Mouse (Mus musculus) E14TG2a.4 (cell line): ENCODE data around the gene Ppp4r3b.

Experiments
- CTCF ChIP-seq: conservative IDR thresholded peaks from 2 replicates; pipeline ENCODE4 v1.5.1; 2014; ENCODE audit warnings: low read length
- NANOG ChIP-seq: IDR thresholded peaks from 2 replicates; pipeline ENCODE4 v1.6.1; 2014; ENCODE audit warnings: borderline replicate concordance, low read length, mixed read lengths

- TF ChIP-seq CTCF (no peak), NANOG (no peak)
These were observed 69.3 kb downstream of the Ppp4r3b start for GRCm38 (mm10) chr11:29241961-29242360.
